Mouse (Mus musculus) cortical plate, adult 2 months (tissue): ENCODE measurements around the gene Ahcyl1.

Source experiments
- CTCF ChIP-seq: fragments of 200-500 bp; IDR thresholded peaks from 2 replicates; pipeline ENCODE4 v1.5.1; 2011; ENCODE audit warnings: mild to moderate bottlenecking, control low read depth, low read length; ENCODE audit not compliant: insufficient read depth; ENCODE audit errors: extremely low read depth
- POLR2A ChIP-seq: fragments of 200-500 bp; IDR thresholded peaks from 2 replicates; pipeline ENCODE4 v1.6.1; 2011; ENCODE audit warnings: mild to moderate bottlenecking, low read length, control low read depth; ENCODE audit not compliant: insufficient read depth; ENCODE audit errors: extremely low read depth

- TF ChIP-seq CTCF (no peak), POLR2A (no peak)
These were observed 15.4 kb downstream of the Ahcyl1 start for GRCm38 (mm10) chr3:107680790-107681576.
